Mouse (Mus musculus) adrenal gland, adult 18-20 months (tissue): Measurements from ENCODE around the gene Rrm2. TPM values are rescaled to one million over a fixed set of nuclear protein-coding genes. Genes with fewer than 3 reads are reported as not detected.
"Not testable (repeated sequence)": the region's sequence is repeated elsewhere in the genome, so short reads cannot be mapped to it uniquely, and the experiment has no call there.

Source experiments
- DNase-seq, 2 experiments: peaks; one replicate each; pipeline ENCODE4 v3.0.0; 2021 to 2022; ENCODE audit warnings: low spot score in 2 of 2
- total RNA-seq, 2 experiments: library from RNA; stranded (reverse); gene quantifications; 1 replicate in 1 of 2; 2 replicates in 1 of 2; pipeline ENCODE4 v1.2.3; 2021

The Rrm2 gene
- total RNA-seq, 2 experiments from 2014 or later = 4.6 to 5.1 TPM

DNA sequence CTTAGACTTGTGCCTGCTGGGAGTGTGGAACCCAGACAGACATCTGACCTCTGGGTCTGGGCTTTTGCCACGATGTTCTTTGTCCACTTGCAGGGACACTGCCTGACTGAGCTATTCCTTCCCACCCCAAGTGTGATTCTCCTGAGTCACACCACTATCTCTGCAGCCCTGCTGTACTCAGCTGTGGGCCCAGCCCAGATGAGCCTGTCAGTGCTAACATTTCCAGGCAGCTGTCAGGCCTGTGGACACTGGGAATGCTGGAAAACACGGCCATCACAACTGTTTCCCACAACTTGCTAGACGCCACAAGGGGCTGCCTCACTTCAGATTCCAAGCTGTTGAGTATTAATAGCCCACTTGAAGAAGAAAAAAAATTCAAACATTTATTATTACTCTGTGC, 5.0 kb upstream of the Rrm2 start:
- no peak for DNase-seq

DNA sequence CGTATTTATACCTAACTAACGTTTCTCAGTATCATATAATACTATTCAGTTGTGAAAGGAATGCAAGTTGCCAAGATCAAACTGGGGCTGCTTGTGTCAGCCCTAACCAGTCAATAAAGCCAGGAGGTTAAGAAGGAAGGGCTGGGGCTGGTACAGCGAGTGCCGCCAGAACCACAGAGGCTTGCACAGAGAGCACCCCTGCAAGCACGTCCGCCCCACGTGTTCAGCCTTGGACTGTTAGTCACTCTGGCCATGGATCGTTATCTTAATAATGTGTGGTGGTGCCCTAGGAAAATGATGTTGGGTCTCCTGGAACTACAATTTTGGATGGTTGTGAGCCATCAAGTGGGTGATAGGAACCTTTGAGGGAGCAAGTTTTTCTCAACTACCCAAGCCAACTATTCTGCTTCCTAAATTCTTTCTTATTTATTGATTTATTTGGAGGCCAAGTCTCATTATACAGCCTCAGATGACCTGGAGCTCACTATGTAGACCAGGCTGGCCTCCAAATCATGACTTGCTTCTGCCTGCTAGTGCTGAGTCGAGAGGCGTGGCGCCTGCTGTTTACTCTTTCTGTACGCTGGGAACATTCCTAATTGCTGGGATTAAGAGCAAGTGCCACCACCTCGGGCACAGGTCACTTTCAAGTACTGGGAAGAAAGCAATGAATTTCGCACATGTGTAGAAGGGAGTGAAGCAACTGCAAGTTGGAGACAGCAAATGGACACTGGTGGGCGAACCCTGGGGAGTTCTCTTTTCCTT, 2.4 kb upstream of the Rrm2 start:
- DNase-seq = peak in 1 of 2 experiments; percentile 37

DNA sequence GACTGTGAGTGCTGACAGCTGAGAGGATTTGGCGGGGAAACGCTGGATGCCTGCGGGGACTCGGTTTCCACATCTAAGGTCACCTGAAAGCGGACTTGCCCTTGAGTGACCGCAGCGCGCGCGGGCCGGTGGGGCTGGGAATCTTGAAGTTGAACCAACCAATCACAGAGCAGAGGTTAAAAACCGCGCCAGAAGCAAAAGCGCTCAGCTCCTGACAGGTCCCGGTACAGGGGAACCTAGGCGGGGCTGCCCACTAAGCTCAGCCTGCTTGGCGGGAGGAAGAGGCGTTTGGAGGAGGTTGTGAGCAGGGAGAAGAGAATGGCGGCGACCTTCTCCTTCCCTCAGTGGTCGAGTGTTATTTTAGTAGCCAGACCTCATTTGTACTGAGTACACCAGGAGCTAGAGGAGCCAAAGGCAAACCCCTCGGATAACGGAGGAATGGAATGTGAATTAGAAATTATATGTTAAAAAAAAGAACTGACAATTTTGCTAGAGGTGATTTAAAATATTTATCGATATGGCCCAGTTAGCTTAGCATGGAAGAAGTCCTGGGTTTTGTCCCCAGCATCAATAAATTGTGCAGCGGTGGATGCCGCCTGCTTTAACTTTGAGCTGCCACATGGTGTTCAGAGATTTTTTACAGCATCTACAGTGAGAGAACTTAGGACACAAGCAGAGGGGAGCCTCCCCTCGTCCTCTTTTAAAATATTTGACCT, 1.1 kb upstream of the Rrm2 start:
- no peak for DNase-seq

DNA sequence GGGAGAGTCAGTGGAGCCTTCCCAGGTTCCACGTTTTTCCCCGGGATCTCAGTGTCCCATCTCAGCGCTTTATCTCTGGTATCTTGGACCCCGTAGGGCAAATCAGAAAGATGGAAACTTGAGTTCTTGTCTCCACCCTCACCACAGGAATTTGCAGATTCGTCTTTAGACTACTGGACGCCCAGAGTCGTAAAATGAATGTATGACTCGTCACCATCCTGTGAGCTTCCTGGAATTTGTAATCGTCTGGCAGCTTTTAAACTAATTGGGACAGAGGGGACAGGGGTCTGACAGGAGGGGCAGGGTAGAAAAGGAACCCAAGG, 600 bp upstream of the Rrm2 start:
- DNase-seq = no peak

DNA sequence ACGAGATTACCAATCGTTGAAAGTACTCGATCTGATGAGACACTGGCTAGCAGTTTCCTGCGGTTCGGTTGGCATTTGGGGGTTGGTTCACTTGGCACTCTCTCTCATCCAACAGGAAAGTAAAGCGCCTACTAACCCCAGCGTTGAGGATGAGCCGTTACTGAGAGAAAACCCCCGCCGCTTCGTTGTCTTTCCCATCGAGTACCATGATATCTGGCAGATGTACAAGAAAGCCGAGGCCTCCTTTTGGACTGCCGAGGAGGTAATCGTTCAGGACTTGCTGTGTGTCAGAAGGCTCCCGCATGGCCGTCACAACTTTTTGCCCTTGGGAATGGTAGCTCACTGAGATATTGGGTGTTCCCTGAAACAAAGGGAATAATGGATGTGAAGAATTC, 780 bp downstream of the Rrm2 start:
- no peak for DNase-seq

DNA sequence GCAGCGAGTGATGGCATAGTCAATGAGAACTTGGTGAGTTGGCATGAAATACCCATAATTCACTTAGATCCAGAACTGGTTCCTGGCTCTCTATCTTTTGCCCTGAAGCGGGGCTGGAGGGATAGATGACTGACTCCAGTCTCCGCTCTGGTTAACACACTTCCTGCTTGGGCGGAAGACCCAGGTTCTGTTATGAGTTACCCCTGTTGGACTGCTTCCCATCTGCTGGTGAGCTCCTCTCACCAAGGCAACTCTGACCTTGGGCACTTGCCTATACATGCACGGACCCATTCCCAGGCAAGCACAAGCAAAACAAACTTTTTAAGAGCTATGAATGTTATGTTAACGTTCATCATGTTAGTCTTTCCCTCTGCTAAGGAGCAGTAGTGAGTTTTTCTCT, 1.4 kb downstream of the Rrm2 start:
- no peak for DNase-seq

DNA sequence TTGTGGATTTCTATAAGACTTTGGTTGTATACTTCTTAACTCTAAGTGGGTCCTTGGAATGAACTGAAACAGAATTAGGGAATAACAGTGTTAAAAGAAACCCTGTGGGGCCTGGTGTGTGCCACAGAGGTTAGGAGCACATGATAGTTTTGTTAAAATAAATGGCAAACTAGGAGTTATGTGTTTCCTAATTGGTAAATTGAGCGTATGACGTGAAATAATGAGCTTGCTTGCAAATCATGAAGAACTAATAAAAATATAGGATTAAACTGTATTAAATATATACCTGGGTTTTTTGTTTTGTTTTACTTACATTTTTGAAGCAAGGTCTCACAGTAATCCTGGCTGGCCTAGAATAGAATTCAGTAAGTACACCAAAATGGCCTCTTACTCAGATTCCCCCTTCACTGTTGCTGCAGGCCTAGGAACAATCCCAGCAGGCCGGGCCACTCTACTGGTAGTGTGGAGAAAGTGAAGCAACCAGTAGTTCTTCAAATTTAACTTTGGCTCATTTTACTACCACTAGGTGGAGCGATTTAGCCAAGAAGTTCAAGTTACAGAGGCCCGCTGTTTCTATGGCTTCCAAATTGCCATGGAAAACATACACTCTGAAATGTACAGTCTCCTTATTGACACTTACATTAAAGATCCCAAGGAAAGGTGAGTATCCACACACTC, 1.9 kb downstream of the Rrm2 start:
- DNase-seq = no peak

DNA sequence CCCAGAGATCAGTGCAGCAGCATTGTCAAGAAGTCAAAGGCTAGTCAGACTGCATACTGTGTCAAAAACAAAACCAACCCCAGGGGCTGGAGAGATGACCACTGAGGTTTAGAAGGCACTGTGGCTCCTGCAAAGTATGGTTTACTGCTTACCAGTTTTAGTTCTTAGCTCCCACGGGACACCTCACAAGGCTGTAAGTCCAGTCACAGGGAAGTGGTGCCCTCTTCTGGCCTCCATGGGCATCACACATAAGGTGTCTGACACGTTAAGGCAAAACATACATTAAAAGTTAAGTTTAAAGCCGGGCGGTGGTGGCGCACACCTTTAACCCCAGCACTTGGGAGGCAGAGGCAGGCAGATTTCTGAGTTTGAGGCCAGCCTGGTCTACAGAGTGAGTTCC, 2.6 kb downstream of the Rrm2 start:
- DNase-seq = no peak

DNA sequence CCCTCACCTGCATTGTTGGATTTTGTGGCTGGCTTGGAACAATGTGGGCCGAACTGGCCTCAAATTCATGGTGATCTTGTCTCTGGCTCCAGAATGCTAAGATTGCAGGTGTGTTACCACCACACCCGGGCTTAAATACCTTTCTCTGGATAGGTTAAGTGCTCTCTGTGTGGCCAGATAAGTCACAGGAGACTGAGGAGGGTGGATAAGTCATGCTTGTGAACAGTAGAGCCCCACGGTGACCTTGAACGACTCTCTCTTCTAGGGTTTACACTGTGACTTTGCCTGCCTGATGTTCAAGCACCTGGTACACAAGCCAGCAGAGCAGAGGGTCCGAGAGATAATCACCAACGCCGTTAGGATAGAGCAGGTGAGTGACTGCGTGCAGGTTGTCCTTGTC, 4.4 kb downstream of the Rrm2 start:
- DNase-seq = no peak

DNA sequence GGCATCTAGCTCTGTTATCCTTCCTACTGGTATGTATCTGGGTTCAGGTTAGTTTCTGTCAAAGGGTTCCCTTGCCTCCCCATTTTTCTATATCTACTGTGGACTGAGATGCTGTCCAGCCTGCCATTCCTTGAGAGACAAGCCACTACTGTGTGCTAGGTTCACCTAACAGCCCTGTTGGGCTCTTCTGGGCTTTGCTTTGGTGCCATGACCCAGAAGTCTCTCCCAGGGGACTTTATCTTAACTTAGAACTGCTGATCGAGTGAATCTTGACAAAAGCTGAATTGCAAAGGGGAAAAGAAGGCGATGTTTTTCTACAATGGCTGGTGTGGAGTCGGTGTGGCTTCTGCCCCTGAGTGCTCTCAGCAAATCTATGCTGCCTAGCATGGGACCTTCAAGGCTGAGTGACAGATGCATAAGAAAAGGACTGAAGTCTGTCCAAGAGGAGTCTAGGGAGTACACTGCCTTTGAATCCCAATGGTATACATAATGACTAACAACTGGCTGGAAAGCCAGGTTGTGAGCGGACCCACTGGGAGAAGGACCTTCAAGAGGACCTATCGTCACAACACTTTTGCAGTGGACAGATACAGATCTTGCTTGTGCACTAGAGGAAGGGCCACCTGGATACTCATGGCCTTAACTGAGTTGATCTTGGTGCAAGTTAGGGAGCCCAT, 6.7 kb downstream of the Rrm2 start:
- DNase-seq = no peak

DNA sequence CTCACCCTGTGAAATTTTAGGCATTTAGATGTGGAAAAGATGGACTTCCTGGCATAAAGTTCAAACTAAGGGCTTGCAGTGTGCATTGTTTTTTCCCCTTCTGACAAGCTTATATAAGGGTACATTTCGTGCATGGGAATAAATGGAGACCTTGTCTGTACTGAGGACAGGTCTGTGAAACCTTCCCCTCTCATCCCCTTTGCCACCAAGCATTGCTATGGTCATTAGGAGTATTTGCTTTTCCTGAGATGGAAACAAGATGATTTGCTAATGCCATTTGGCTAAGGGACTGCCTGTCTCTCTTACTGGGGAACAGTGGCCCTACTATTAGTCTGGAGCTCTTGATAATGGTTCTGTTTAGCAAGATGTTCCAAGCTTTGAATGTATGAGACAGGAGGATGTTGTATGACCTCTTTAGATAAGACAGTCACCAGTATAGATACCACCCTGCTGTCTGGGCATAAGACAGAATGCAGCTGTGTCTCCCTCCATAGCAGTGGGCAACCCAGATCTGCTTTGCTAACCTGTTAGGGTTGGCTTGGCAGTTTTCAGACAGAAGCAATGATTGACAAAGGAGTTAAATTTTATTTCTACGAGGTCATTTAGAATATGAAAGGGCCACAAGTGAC, 7.3 kb downstream of the Rrm2 start:
- DNase-seq = no peak

DNA sequence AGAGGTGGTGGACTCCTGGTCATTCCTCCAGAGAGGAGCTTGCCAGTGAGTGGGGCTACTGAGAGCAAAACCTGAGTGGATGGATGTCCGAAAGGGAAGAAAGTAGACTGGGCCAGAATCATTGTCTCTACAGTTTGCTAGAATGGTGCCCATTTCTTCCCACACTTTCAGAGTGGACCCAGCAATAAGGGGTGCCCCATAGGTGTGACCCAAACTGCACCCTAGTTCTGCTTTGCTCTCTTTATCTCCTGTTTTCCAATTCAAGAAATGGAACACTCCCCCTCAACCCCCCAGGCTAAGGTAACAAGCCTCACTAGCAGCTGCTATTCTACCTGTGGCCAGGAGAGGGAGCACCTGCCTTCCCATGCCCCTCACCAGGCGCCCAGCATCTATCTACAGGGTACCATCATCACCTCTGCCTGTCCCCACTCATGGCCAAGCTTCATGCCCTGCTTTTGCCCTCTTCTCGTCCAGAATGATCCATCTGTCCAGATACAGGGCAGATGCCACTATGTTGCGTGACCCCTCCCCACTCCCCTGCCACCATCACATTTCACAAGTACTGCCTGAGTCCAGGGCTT, 8.8 kb downstream of the Rrm2 start:
- DNase-seq = peak; percentile 41 to 44

DNA sequence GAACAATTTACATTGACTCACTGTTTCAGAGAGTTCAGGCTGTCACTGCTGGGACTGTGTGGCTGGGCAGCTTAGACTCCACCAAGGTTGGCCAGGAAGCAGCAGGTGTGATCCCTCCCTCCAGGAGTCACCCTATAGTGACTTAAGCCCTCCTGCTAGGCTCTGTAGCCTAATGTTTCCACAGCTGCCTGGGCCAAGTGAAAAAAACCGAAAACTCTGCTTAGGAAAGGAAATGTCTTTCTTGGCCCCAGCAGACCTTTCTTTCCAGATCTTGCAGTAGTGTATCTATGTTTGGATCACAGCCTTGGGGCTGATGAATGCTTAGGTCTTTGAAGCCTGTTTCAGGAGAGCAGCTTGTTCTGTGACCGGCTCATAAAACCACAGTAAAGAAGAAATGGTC, 15.4 kb downstream of the Rrm2 start:
- no peak for DNase-seq

DNA sequence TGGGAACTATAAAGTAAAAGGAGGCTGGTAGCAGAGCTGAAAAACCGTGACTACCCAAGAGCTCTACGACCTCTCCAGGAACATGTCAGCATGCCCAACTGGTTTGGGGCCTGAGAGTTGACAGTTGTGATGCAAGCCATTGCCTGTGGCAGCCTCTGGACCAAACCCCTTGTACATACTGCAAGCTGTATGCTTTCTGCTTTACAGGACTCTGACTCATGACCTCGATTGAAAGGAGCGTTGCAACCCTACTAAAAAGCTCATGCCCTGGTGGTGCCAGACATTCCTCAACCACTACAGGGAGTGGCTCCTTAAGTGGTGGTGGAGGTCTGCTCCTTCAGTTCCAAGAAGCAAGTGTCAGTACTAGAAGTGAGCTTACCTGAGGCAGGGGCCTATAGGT, 15.8 kb downstream of the Rrm2 start:
- no peak for DNase-seq

DNA sequence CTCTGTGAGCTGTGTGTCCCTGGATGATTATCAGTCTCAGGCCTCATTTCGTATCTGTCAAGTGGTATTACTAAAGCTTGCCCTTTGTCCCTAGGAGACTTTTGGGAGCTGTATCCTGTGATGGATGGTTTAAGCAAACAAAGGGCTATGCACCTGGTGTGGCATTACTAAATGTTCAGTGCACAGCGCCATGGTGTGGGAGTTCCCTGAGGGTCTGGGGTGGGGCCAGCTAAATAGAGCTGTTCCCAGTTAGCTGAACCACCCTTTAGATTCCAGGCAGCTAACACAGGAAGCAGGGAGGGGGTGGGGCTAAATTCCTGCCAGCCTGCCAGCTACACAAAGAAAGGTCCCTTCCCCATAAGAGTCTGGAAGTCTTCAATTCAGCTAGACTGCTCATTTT, 16.3 kb downstream of the Rrm2 start:
- no peak for DNase-seq

DNA sequence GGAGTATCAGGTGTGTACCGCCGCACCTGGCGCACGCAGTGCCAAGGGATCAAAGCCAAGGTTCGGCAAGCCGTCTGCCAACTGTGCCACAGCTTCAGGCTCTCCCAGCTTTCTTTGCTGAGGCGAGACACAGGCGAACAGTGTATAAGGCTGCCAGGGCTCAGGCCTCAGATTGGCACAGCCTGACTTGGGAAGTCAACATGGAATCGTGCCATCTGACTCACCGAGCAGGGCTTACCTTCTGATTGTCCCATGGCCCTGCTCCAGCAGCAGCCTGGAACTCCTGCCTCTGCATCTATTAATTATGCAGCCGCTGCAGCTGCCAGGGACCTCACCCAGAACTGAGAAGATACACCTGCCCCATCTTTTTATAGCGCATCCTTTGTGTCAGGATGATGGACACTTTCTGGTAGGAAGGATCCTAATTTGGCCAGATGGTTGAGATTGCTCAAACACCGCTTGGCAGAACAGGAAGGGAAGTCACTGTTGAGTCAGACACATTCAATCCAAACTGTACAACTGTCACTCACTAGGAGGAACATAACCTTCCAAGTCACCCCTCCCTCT, 26.9 kb downstream of the Rrm2 start:
- peak; percentile 45 to 67 for DNase-seq

DNA sequence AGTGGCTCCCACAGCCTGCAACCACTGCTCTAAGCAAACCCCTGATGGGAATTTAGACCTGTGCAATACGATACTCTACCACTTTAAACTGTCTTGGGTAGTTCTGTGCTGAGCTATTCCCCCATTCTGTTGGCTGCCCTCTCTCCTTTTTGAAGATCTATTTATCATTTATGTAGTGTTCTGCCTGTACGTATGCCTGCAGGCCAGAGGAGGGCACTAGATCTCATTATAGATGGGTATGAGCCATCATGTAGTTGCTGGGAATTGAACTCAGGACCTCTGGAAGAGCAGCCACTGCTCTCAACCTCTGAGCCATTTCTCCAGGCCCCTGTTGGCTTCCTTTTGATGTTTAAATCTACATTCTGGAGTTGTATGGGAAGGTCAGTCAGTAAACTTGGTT, 28.9 kb downstream of the Rrm2 start:
- no peak for DNase-seq

DNA sequence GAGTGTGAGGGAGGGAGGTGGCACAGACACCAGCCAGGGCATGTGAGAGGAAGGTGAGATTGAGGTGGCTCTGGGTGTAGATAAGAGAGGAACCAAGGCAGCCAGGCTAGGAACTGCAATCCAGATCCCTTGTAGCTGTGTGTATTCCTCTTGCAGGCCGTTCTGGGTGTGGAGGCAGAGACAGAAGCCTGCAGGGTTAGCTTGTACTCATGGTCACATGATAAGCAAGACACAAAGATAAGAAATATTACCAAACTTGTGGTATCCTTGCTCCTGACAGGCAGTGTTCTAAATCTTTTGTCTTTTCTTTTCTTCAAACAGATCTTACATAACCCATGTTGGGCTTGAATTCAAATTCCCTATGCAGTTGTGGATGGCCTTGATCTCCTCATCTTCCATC, 31.9 kb downstream of the Rrm2 start:
- DNase-seq = no peak

DNA sequence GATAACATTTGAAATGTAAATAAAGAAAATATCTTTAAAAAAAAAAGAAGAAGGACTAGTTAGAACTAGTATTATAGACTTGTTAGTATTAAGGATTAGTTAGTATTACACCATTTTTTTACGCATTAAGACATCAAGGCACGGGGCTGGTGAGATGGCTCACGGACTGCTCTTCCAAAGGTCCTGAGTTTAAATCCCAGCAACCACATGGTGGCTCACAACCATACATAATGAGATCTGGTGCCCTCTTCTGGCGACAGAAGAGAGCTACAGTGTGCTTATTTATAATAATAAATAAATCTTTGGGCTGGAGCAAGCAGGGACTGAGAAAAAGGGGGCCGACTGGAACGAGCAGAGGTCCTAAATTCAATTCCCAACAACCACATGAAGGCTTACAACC, 33.5 kb downstream of the Rrm2 start:
- not testable (repeated sequence) for DNase-seq

DNA sequence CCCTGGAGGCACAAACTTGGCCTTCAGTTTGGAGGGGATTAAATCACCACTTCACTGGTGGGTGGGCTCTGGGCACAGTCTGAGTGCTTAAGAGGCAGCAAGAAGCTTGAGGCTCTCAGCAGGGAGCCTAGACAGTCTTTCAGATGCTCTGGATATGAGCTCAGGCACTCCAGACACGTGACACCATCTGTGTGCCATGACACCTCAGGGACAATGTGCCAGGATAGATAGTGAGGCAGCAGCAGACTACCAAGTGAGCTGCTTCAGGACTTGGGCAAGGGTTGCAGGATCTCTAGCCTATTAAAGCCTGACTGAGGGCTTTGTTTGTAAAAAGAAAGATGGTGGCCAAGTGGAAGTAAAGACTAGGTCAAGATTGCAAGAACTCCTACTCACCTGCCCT, 36.3 kb downstream of the Rrm2 start:
- no peak for DNase-seq
